Mouse (Mus musculus) left cerebral cortex, postnatal 36 days (tissue): ENCODE measurements around the gene Knop1. TPM values are rescaled to one million over a fixed set of nuclear protein-coding genes. Genes with fewer than 3 reads are reported as not detected.

Source experiments
- DNase-seq, 2 experiments: peaks; one replicate each; pipeline ENCODE4 v3.0.0; 2021 to 2022; ENCODE audit warnings: low spot score in 2 of 2, mixed read lengths in 1 of 2
- intact Hi-C: fragments of 180-260 bp; cut with DNase I; formaldehyde crosslinking; loops from one replicate; pipeline ENCODE4 v1.15.1; 2025
- total RNA-seq, 2 experiments: library from RNA; stranded (reverse); gene quantifications; 2 replicates each; pipeline ENCODE4 v1.2.3; 2021

The Knop1 gene
- total RNA-seq, 2 experiments from 2014 or later: 24.9 to 28.6 TPM

DNA sequence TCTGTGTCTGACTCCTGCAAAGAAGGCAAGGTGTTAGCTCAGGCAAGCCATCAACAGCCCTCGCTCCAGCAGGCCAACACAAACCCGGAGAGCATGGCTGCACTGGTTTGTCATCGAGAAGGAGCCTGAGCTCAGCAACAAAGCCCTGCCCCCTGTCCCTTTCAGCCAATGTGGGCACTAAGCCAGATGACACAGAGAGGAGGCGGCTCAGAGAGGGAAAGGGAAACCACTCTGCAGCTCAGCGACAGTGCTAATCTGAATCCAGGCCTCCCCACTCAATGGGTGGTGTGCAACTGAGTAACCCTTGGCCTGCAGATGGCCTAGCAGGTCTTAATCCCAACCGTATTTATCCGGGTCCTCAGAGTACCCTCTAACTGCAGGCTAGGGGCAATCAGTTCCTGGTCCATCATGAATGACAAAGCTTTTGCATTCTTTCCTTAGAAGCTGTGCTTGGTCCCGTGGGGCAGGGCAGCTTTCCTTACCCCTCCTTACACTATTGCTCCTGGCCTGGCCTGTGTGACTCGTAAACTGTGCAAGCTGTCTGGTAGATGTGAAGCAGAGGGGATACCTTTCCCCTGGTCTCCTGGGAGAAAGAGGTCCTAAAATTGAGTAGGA is 5.3 kb downstream of the Knop1 start:
- no peak for DNase-seq
- intact Hi-C loops: loop anchor here (5.0 kb wide), 1 partner anchor 83 kb away; no protein-coding TSS in a partner anchor

DNA sequence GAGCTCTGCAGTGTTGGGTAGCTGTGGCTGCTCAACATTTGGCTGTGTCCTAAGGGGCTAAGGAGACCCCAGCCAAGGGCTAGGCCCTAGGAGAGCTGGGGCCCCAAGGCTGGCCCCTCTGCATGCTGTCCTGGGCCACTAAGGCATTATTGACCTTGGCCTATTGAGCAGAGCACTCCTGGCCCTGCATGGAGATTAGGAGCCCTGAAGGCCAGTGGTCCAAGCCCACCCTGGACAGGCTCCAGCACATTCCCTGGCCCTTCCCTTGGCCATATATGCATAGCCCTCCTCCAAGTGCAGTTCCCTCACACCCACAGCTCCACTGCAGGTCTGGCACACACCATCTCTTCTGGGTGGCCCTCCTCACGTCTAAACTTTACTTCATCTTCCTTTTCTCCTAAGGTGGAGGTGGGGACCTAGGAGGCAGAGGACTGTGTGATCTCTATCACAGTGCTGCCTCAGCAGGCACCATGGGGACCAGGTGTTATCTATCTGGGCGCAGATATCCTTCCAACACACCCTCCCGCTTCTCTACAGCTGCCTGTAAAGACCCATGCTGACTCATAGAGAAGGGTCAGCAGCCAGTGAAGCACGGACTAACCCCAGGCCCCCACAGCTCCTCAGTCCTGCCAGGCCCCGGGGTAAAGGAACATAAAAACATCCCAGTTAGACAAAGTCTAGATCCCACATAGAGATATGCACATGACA is 6.4 kb downstream of the Knop1 start:
- no peak for DNase-seq
- intact Hi-C loops: loop anchor here (5.0 kb wide), 1 partner anchor 82 kb away; no protein-coding TSS in a partner anchor

DNA sequence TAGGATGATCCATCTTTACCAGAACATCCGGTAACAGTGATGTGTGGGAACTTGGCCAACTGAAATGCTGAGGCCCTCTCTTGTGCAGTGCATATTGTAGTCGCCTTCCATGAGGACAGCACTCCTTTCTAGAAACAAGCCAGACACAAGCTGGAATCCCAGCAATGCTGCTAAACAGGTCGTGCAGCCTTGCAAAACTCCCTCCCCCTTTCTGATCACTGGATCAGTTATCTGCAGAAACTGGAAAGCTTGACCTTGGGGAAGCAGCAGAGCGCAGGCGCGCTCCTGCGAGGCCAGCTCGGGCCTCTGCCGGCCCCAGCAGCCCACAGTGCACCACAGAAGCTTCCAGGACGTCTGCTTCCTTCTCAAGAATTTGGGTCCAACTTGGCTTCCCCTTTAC is 7.3 kb downstream of the Knop1 start:
- intact Hi-C loops: no loop called here
- DNase-seq: no peak

DNA sequence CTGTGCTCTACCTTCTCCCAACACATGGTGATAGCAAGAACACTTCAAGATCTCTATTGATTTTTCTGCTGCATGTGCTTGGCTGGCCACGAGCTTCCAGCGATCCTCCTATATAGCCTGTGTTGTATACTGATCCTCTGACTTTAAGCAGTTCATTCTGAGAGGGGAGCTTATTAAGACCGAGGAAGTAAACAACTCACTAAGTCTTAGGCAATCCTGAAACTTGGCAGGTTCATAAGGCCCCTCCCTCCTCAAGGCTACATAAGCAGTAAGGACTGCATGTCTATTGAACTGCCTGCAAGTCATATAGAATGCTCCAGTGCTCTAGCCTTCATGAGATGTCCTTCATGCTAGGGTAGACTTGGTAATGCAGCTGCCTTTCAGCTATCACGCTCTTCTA is 9.7 kb downstream of the Knop1 start:
- intact Hi-C loops: no loop called here
- no peak for DNase-seq

DNA sequence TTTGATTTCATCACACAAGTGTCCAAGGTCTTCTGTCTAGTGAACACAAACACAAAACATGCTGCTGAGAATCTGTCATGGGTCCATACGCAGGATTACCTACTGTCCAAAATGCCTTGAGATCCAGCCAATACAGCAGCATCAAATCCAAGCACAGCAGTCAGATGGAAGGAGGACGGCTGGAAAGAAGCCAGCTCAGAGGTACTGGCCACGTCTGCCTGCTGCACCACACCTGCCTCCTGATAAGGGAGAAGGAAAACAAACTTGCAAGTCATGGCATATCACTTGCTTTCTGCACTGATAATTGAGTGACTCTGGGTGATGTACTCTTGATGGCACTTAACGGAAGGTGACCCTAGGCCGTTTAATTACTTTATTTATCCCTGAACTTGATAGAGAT is 10.9 kb downstream of the Knop1 start:
- intact Hi-C loops: no loop called here

DNA sequence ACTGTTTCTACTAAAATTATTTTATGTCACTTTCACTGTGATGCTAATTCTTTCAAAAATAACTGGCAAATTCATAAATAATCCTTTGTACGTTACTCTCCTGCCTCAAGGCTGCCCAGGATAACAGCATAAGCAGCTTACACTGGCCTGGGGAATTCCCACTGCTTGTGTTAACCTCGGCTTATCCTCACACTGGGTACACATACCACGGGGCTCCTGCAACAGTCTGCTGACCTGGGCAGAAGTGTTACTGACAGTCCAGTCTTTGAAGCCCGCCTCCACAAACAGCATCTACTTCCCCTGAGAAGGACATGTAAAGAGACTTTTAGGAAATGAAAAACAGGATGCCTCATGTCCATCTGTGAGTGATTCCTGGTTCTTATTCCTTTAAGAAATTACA is 13.1 kb downstream of the Knop1 start:
- DNase-seq: no peak
- intact Hi-C loops: no loop called here

More for the DNA sequence above, 10.9 kb downstream of the Knop1 start:
- DNase-seq: no peak

DNA sequence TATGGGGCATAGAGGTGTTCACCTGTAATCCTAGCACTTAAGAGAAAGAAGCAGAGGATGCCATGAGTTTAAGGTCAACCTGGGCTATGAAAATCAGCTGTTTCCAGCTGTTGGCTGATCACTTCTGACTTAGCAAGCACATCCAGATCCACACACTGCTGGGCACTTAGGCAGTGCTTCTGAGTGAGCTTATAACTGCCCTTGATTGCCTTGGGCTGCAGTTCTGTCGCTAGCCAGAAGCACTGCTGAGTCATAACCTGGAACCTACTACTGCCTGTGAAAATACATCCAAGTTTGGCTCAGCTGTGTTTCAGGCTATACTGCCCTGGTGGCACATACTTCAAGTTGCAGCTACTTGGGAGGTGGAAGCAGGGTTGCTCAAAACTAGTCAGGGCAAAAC is 14.3 kb downstream of the Knop1 start:
- DNase-seq: no peak
- intact Hi-C loops: no loop called here

DNA sequence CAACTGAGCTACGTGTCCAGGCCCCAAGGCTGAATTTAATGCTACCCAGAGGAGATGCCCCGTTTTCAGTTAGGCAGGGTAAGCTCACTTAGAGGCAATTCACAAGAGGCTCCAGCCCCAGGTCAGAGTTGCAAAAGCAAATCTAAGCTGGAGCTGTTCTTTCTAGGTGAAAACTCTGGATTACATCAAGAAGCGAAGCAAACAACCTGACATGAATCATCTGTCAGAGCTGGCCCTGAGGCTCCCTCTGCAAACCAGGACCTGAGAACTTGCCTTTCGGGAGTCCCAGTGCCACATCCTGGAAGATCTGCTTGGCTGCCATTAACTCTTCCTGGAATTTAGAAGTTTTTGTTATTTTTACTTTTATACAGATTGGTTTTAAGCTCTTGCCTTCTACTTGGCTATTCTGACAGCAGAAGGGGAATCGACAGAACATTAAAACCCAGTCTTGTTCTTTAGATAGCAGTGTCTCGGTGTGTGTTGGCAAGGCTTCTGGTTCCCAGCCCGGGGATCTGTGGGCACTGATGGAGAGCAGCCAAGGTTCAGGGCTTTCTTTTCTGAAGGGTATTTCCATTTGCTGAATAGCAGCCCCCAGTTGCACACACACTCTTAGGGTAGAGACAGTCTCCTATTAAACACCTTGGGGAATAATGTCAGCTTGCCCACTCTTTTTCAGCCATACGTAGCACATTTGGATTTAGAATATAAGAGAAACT is 14.9 kb downstream of the Knop1 start:
- intact Hi-C loops: no loop called here
- DNase-seq: no peak

DNA sequence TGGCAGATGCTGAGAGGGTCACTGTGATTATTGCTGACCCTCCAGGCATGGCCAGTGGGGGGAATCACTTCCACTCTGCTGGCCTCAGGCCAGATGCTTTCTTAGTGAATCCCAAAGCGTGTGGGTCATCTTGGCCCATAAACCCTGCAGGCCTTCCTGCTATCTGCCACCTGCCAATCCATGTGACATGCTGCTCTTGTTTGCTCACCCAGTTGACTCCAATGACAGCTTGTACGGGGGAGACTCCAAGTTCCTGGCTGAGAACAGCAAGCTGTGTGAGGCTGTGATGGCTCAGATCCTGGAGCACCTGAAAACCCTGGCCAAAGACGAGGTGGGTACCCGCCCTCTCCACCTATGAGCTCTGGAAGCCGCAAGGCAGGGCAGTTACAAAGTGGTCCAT is 18.2 kb downstream of the Knop1 start:
- intact Hi-C loops: no loop called here
- no peak for DNase-seq

DNA sequence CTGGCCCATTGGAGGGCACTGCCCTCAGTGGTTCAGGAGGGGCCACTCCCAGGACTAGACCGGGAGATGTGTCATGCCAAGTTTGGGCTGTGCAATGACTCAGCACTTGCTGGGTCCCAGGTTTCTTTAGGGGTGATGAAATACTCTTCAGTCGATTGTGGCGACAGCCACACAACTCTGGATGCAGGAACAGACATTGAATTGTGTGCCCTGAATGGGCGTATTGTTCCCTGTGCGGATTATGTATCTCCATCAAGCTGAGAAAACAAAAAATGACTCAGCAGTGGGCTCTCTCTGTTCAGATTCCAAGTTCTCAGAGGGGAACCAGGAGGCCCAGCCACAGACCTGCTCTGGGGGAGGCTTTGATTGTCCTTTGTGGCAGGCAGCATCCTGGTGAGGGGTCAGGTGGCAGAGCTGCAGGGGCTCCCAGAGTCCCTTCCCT is 28.1 kb downstream of the Knop1 start:
- no peak for DNase-seq
- intact Hi-C loops: no loop called here

DNA sequence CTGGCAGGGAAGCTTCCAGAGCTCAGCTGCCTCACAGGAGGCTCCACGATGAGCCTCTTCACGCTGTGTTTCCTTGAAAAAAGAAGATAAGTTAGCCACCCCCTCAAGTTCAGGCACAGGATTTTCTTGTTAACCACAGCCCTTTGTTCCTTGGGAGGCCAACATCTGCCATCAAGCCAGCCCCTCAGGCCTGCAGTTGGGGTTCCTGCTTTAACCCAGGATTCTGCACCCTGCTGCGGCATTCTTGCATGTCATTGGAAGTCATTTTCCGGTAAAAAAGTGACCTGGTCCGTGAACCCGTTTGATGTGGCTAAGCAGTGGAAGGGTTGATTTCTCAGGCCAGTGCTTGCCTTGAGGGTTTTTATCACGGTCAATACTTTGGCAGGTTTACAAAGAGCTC is 31.6 kb downstream of the Knop1 start:
- no peak for DNase-seq
- intact Hi-C loops: no loop called here

DNA sequence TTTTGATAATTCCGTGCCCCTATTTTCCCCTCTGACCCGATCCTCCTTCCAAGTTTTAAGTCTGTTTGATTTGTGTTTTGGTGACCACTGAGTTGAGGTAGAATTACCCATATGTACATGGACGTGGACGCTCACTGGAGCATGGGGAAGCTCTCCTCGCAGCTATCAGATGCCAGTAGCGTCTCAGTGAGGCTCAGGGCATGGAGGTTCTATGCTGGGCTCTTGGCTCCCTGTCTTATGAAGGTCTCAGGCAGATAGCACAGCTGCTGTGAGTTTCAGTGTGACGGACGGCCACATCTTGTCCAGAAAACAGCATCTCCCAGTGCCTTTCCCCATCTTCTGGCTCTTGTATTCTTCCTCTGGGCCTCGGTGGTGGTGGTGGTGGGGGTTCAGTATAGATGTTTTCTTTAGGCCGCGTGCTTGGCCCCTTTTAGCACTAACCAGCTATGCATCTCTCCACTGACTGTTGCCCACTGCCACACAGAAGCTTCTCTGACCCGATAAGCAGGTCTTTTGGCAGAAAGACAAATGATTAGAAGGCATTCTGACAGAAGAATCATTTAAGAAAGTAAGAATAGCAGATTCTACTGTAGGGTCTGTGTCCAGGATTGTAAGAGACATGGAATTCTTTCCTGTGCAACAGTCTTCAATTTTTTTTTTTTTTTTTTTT is 34.0 kb downstream of the Knop1 start:
- intact Hi-C loops: no loop called here
- no peak for DNase-seq

DNA sequence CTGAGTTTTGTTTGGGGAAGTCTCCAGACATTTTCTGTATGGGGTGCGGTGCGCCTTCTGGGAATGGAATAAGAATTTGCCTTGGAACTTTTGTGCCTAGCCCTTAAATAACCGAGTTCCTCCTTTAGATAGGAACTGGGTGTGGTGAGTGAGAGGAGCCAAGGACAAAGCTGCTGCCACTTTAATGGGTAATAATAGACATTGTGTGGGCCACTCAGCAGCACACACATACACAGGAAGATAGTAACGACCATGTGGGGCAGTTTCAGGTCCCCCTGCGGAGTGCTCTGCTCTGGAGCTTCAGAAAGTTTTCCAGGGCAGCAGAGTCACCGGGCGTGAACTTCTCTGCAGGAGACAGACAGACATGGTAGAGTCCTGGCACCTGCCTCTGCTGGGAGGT is 34.7 kb downstream of the Knop1 start:
- intact Hi-C loops: no loop called here
- no peak for DNase-seq

DNA sequence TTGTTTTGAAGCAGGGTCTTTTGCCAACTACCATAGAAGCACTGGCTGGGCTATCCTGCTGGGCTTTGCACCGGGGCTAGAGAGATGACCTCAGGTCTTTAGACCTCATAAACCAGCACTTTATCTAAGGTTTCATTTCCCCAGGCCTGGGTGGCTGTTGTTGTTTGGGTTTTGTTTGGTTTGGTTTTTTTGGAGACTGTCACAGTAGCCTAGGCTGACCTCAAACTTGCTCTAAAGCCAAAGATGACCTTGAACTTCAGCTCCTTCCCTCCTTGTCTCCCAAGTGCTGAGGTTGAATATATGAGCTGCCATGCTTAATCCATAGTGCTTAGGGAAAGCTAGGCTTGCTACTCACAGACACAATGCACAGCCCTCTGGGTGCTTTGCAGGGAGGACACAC is 36.4 kb downstream of the Knop1 start:
- DNase-seq: no peak
- intact Hi-C loops: no loop called here

DNA sequence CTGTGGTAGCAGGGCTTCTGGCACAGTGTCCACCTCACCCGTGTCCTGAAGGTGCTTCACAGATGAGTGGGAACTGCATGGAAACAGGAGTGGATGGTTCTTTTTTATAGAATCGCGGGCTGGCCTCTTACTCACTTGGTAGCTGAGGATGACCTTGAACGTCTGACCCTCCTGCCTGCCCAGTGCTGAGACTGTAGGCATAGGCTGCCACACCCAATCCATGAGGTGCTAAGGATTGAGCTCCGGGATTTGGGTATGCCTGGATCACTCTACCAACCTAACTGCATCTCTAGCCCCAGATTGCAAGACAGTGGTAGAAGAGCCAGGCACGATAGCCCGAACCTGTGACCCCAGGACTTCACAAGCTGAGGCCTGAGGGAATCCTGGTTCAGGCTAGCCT is 38.3 kb downstream of the Knop1 start:
- DNase-seq: no peak
- intact Hi-C loops: no loop called here

DNA sequence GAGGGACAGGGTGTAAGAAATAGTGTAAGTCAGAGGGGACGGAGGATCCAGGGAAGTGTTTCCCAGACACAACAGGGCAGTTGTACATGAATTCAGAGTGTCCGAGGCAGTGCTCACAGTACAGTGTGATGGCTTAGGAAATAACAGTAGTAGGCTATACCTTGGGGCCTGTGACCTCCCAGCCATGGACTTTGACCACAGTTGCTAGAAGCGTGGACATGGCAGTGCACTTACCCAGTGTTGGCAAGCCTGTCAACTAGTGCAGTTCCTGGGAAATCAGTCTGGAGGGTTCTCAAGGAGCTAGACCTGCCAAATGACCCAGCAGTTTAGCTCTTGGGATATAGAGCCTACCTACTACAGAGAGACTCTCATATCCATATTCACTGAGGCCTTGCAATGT is 39.8 kb downstream of the Knop1 start:
- DNase-seq: no peak
- intact Hi-C loops: no loop called here

DNA sequence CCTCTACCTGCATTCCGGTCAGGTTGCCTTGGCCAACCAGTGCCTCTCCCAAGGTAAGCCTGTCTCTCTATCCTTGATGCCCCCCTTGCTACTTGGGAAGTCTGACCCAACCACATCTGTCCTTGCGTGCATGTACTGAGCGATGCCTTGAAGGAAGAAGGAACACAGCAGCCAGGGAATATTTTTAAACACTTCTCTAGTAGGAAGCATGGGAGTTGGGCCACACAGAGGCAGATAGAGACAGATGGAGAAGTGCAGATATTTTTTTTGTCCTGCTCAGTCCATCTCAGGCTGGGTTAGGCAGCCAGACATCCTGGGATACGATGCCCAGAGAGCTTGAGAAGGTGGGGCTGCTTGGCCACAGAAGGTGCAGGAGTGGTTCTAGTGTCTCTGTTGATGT is 42.5 kb downstream of the Knop1 start:
- DNase-seq: peak in 1 of 2 experiments; percentile 16
- intact Hi-C loops: no loop called here

DNA sequence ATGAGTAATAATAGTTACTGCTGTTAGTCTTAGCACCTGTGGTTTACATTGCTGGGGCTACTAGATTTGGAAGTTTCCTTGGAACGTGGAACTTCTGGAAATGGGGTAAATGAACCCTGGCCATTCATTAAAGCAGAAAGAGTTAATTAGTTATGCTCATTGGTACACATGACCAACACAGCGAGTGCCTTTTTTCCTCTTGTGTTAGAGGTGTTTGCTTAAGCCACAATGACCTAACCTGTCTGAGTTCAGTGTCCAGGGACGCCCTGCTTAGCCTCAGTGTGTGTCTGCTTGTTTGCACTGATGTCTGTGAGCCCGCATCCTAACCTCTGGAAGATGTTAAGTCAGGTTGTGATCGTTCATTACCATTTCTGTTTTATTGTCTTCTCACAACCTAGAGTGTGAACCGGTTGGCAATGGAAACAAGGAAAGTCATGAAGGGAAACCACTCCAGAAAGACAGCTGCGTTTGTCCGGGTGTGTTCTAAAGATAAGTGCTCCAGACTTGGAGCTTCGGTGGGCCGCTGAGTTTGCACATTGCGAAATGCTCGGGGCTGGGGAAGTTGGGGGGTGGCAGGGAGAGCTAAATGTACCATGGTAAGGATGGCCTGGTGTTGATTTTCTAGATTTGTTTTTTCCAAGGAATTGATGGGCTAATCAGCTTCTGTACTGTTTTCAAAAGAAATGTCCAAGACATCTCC is 44.5 kb downstream of the Knop1 start:
- intact Hi-C loops: no loop called here
- no peak for DNase-seq

DNA sequence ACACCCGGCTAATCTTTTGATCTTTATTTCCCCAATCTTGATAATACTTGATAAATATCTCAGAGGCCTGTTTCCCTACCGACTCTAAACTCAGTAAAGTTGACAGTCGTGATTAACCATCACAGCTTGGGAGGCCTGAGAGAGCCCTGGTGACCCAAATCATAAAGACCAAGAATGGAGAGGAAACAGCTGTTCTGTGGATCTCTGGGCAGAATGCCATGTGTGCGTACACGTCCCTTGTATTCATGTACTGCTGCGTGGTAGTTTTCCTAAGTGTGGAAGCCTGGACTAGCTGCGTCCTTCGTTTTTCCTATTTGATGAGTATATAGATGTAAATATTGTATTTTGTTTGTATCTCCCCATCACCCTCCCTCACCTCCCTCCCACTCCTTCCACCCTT is 48.2 kb downstream of the Knop1 start:
- DNase-seq: no peak
- intact Hi-C loops: no loop called here
